Mouse (Mus musculus) myocyte (in vitro differentiated cells): ENCODE results near the gene Fam172a. TPM values are rescaled to one million over a fixed set of nuclear protein-coding genes. Genes with fewer than 3 reads are reported as not detected.
"Not testable (repeated sequence)": the region's sequence is repeated elsewhere in the genome, so short reads cannot be mapped to it uniquely, and the experiment has no call there.

ENCODE experiments used
- H3K27me3 ChIP-seq: one replicate; pipeline ENCODE4 v1.6.1; 2011; ENCODE audit not compliant: control insufficient read depth, insufficient read depth, insufficient read length
- H3K36me3 ChIP-seq: one replicate; pipeline ENCODE4 v1.6.1; 2011; ENCODE audit not compliant: control insufficient read depth, insufficient read depth
- H3K4me2 ChIP-seq: one replicate; pipeline ENCODE4 v1.6.1; 2011; ENCODE audit warnings: low read depth, control low read depth
- H3K4me3 ChIP-seq: one replicate; pipeline ENCODE4 v1.5.1; 2011; ENCODE audit warnings: mild to moderate bottlenecking, control low read depth, moderate library complexity
- H3K79me2 ChIP-seq: one replicate; pipeline ENCODE4 v1.6.1; 2011; ENCODE audit not compliant: control insufficient read depth, insufficient read depth
- H3ac ChIP-seq: one replicate; pipeline ENCODE4 v1.6.1; 2011; ENCODE audit not compliant: control insufficient read depth, insufficient read length
- CEBPB ChIP-seq: IDR thresholded peaks from 2 replicates; pipeline ENCODE4 v1.6.1; 2011; ENCODE audit warnings: mild to moderate bottlenecking, moderate library complexity; ENCODE audit not compliant: poor library complexity, insufficient read depth, severe bottlenecking
- E2F4 ChIP-seq: IDR thresholded peaks from one replicate; pipeline ENCODE4 v1.6.1; 2011; ENCODE audit warnings: mild to moderate bottlenecking, control low read depth, moderate library complexity; ENCODE audit not compliant: insufficient read depth
- MAX ChIP-seq: IDR thresholded peaks from one replicate; pipeline ENCODE4 v1.6.1; 2011; ENCODE audit warnings: low read depth, mild to moderate bottlenecking, control low read depth
- MYOD1 ChIP-seq, 3 experiments: IDR thresholded peaks; one replicate each; pipeline ENCODE4 v1.6.1; 2011; ENCODE audit warnings: control low read depth in 2 of 3, low read depth in 2 of 3, mild to moderate bottlenecking in 2 of 3, moderate library complexity in 1 of 3; ENCODE audit not compliant: insufficient read length in 2 of 3, control insufficient read depth in 1 of 3
- MYOG ChIP-seq, 3 experiments: IDR thresholded peaks; one replicate each; pipeline ENCODE4 v1.6.1; 2011; ENCODE audit warnings: control low read depth in 2 of 3, low read depth in 2 of 3, mild to moderate bottlenecking in 2 of 3; ENCODE audit not compliant: insufficient read length in 2 of 3, control insufficient read depth in 1 of 3, insufficient read depth in 1 of 3
- POLR2A ChIP-seq: IDR thresholded peaks from one replicate; pipeline ENCODE4 v1.6.1; 2011; ENCODE audit warnings: low read depth, mild to moderate bottlenecking, control low read depth, moderate library complexity; ENCODE audit not compliant: insufficient read length
- POLR2AphosphoS2 ChIP-seq: IDR thresholded peaks from one replicate; pipeline ENCODE4 v1.6.1; 2011; ENCODE audit warnings: low read depth, control low read depth; ENCODE audit not compliant: insufficient read length
- REST ChIP-seq: IDR thresholded peaks from one replicate; pipeline ENCODE4 v1.6.1; 2011; ENCODE audit warnings: mild to moderate bottlenecking, control low read depth, moderate library complexity; ENCODE audit not compliant: insufficient read depth, insufficient read length
- SRF ChIP-seq: IDR thresholded peaks from one replicate; pipeline ENCODE4 v1.6.1; 2011; ENCODE audit warnings: low read depth; ENCODE audit not compliant: control insufficient read depth, insufficient read length
- TCF12 ChIP-seq: IDR thresholded peaks from one replicate; pipeline ENCODE4 v1.6.1; 2011; ENCODE audit warnings: mild to moderate bottlenecking, control low read depth; ENCODE audit not compliant: poor library complexity, insufficient read depth, severe bottlenecking
- TCF3 ChIP-seq: IDR thresholded peaks from one replicate; pipeline ENCODE4 v1.6.1; 2011; ENCODE audit warnings: low read depth, control low read depth; ENCODE audit not compliant: insufficient read length
- USF1 ChIP-seq: IDR thresholded peaks from one replicate; pipeline ENCODE4 v1.6.1; 2011; ENCODE audit warnings: low read depth, mild to moderate bottlenecking, control low read depth, moderate library complexity
- polyA plus RNA-seq: library from polyadenylated mRNA; unstranded; fragments of >200 nt; fragmentation: generic; extraction: Trizol; gene quantifications from one replicate; pipeline ENCODE4 v1.2.1, GENCODE M21; 2012; ENCODE audit warnings: missing spikeins

Gene Fam172a
- 6.5 TPM for polyA plus RNA-seq

DNA sequence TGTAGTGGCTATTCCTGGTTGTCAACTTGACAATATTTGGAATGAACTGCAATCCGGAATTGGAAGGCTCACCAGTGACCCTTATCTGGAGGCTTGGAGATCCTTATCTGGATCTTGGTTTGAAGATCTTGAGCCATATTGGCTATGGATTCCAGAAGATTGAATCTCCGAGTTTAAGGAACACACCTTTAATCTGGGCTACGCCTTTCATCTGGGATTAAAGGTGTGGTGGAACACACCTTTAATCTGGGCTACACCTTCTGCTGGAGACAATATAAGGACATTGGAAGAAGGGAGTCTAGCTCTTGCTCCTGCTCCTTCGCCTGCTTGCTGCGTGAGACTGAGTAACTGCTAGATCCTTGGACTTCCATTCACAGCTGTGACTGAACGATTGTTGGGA lies at the start of gene Fam172a:
Gene Fam172a, plus strand, starts transcription at position 301 of the 400 bp plus-strand sequence.
- not testable (repeated sequence) for H3K27me3 ChIP-seq, H3K4me3 ChIP-seq, H3K4me2 ChIP-seq, H3K36me3 ChIP-seq, H3ac ChIP-seq, H3K79me2 ChIP-seq

DNA sequence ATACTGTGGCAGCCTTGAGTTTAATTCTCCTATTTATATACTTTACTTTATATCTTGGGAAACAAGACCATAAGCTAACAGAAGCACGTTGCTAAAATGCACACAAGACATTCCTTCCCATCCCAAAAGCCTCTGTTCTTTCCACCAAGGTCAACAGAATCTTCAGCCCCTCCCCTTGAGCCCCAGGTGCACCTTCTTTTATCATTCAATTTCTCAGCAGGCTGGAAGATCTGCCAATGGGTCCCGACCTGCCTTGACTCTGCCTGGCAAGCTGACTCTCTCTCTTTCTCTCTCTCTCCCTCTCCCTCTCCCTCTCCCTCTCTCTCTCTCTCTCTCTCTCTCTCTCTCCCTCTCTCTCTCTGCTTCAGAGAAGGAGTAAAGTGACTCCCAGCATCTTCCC lies 13.2 kb upstream of the Fam172a start:
- H3K36me3 ChIP-seq, result no peaks in the 10 kb centered on the region
- TF ChIP-seq TCF3 (no peak), USF1 (no peak), MYOD1 (IDR thresholded peaks at IDR 0.05; ENCODE audit: control insufficient read depth in 1 of 3, insufficient read length in 2 of 3, low read depth in 2 of 3) (no peak), POLR2AphosphoS2 (no peak), E2F4 (no peak), MAX (no peak), CEBPB (no peak), SRF (no peak), MYOG (IDR thresholded peaks at IDR 0.05; ENCODE audit: control insufficient read depth in 1 of 3, insufficient read depth in 1 of 3, insufficient read length in 2 of 3, low read depth in 2 of 3) (no peak), POLR2A (no peak), TCF12 (no peak), REST (no peak)
- H3K27me3 ChIP-seq, result no peaks in the 10 kb centered on the region
- H3ac ChIP-seq, result no peak overlapping the region
- H3K79me2 ChIP-seq, result no peaks in the 10 kb centered on the region
- H3K4me2 ChIP-seq, result no peak overlapping the region
- no peak overlapping the region for H3K4me3 ChIP-seq

GRCm38 (mm10) chr13:77708514-77709013 lies 6.7 kb downstream of the Fam172a start:
- peaks cover 13% of the 10 kb centered on the region for H3K79me2 ChIP-seq
- no peaks in the 10 kb centered on the region for H3K27me3 ChIP-seq
- peak overlapping the region; percentile 81 for H3K4me2 ChIP-seq
- no peaks in the 10 kb centered on the region for H3K36me3 ChIP-seq
- peak overlapping the region; percentile 4 for H3ac ChIP-seq
- peak; percentile 92 for TF ChIP-seq POLR2A
- TF ChIP-seq USF1, result no peak
- TF ChIP-seq SRF, result peak; percentile 53
- TF ChIP-seq MAX, result no peak
- peak; percentile 74 for TF ChIP-seq E2F4
- peak in 2 of 3 experiments; percentile 16 to 67 for TF ChIP-seq MYOG (IDR thresholded peaks at IDR 0.05; ENCODE audit: control insufficient read depth in 1 of 3, insufficient read depth in 1 of 3, insufficient read length in 2 of 3, low read depth in 2 of 3)
- no peak for TF ChIP-seq TCF12
- TF ChIP-seq POLR2AphosphoS2, result peak; percentile 95
- peak in 2 of 3 experiments; percentile 71 to 79 for TF ChIP-seq MYOD1 (IDR thresholded peaks at IDR 0.05; ENCODE audit: control insufficient read depth in 1 of 3, insufficient read length in 2 of 3, low read depth in 2 of 3)
- TF ChIP-seq REST, result no peak
- TF ChIP-seq CEBPB, result no peak
- H3K4me3 ChIP-seq, result peak overlapping the region; percentile 65

DNA sequence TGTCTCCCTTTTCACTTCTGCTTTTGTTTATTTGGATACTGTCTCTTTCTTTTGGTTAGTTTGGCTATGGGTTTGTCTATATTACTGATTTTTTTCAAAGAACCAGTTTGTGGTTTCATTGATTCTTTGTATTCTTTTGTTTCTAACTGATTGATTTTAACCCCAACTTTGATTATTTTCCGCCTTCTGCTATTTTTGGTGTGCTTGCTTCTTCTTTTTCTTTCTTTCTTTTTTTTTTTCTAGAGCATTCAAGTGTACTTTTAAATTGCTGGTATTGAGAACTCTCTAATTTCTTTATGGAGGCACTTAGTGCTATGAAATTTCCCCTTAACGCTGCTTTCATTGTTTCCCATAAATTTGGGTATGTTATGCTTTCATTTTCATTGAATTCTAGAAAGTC lies 15.7 kb downstream of the Fam172a start:
- no peak overlapping the region for H3ac ChIP-seq
- no peak overlapping the region for H3K4me2 ChIP-seq
- no peaks in the 10 kb centered on the region for H3K36me3 ChIP-seq
- H3K79me2 ChIP-seq, result peaks cover 7% of the 10 kb centered on the region
- TF ChIP-seq POLR2A (no peak), MYOD1 (IDR thresholded peaks at IDR 0.05; ENCODE audit: control insufficient read depth in 1 of 3, insufficient read length in 2 of 3, low read depth in 2 of 3) (no peak), POLR2AphosphoS2 (no peak), TCF3 (no peak), TCF12 (no peak)
- H3K4me3 ChIP-seq, result no peak overlapping the region
- H3K27me3 ChIP-seq, result no peaks in the 10 kb centered on the region

GRCm38 (mm10) chr13:77742822-77743221 lies 41.0 kb downstream of the Fam172a start:
- no peak overlapping the region for H3ac ChIP-seq
- no peaks in the 10 kb centered on the region for H3K36me3 ChIP-seq
- no peaks in the 10 kb centered on the region for H3K27me3 ChIP-seq
- H3K79me2 ChIP-seq, result no peaks in the 10 kb centered on the region
- H3K4me2 ChIP-seq, result no peak overlapping the region
- H3K4me3 ChIP-seq, result no peak overlapping the region
- TF ChIP-seq POLR2A, result no peak
- no peak for TF ChIP-seq TCF3
- TF ChIP-seq POLR2AphosphoS2, result no peak
- no peak for TF ChIP-seq REST
- no peak for TF ChIP-seq E2F4
- TF ChIP-seq MYOD1 (IDR thresholded peaks at IDR 0.05; ENCODE audit: control insufficient read depth in 1 of 3, insufficient read length in 2 of 3, low read depth in 2 of 3), result no peak
- TF ChIP-seq CEBPB, result no peak
- TF ChIP-seq SRF, result no peak
- TF ChIP-seq TCF12, result no peak
- no peak for TF ChIP-seq MAX
- no peak for TF ChIP-seq USF1
- TF ChIP-seq MYOG (IDR thresholded peaks at IDR 0.05; ENCODE audit: control insufficient read depth in 1 of 3, insufficient read depth in 1 of 3, insufficient read length in 2 of 3, low read depth in 2 of 3), result no peak
